Mouse (Mus musculus): ENCODE measurements around the gene Trim80. TPM values are rescaled to one million over a fixed set of nuclear protein-coding genes. Genes with fewer than 3 reads are reported as not detected.

The Trim80 gene
- polyA plus RNA-seq, 1 experiment from 2014 or later: 0.26 TPM

DNA sequence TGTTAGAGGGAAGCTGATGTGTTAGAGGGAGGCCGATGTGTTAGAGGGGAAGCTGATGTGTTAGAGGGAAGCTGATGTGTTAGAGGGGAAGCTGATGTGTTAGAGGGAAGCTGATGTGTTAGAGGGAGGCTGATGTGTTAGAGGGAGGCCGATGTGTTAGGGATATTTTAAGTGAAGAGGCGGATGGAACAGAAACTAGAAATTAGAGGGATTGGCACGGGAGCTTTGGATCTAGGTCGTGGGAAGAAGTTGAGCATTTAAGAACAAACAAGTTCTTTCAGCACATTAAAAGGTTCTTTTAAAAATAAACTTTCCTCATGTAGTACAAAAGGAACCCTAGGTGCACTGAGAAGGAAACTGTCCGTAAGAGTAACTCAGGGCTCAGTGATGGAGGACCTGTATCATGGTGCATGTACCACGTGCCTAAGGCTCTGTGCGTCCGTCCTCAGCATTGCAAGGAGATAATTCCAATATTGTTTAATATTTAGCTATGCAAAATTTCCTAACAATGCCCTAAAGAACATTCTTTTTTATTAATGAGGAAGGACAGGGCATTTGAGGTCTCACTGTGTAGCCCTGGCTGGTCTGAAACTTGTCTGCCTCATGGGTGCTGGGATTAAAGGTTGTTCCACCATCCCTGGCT lies 38.1 kb downstream of the Trim80 start:
- 84% methylated on average over 9 of the region's 9 CpGs for WGBS
- no peak overlapping the region for H3K27ac ChIP-seq (ENCODE audit: low read length)
- H3K27me3 ChIP-seq (ENCODE audit: control insufficient read depth, insufficient read depth, low read length): no peaks in the 10 kb centered on the region
- H3K4me1 ChIP-seq (ENCODE audit: control insufficient read depth, insufficient read depth, low read length): peaks cover 23% of the 10 kb centered on the region
- no peak overlapping the region for H3K4me3 ChIP-seq (replicated peaks; ENCODE audit: low read length)
- no peak for ATAC-seq (ENCODE audit: insufficient read depth, low FRiP score)
- H3K9ac ChIP-seq (ENCODE audit: low read length): no peak overlapping the region
- H3K4me2 ChIP-seq (ENCODE audit: low read depth, low read length): no peak overlapping the region
- H3K9me3 ChIP-seq (replicated peaks; ENCODE audit: control insufficient read depth, low read length): no peaks in the 10 kb centered on the region
- H3K36me3 ChIP-seq (ENCODE audit: control insufficient read depth, insufficient read depth, low read length): no peaks in the 10 kb centered on the region

DNA sequence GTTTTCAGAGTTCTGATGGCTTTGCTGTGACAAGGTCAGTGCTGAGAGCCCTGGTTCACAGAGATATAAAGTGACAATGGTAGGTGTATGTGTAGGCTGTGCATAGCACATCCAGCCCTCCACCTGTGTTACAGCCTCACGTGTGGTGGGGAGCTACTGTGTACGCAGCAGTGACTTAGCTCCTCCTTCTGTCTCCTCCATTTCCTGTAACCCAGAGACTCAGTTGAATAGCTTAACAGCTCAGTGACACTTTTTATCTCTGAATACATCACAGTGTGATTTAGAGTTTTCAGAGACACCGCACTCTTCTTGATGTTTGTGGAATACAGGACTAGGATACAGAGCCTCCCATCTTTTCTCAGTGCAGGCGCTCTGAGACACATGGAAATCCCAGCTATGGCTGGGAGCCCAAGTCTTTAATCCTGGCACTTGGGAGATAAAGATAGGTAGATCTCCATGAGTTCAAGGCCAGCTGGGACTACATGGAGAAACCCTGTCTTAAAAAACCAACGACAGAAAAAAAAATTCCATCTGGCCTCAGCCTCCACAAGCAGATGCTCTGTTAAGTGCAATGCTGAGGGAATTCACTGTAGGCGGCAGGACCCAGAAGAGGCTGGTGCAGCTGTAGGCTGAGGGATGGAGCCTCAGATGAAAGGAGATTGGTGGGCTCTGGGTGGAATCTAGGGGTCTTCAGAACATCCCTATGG lies 41.4 kb downstream of the Trim80 start:
- ATAC-seq (ENCODE audit: insufficient read depth, low FRiP score): no peak
- H3K4me2 ChIP-seq (ENCODE audit: low read depth, low read length): no peak overlapping the region
- WGBS: 81% methylated on average over 6 of the region's 6 CpGs
- H3K36me3 ChIP-seq (ENCODE audit: control insufficient read depth, insufficient read depth, low read length): no peaks in the 10 kb centered on the region
- H3K4me3 ChIP-seq (replicated peaks; ENCODE audit: low read length): no peak overlapping the region
- H3K27ac ChIP-seq (ENCODE audit: low read length): no peak overlapping the region
- no peaks in the 10 kb centered on the region for H3K27me3 ChIP-seq (ENCODE audit: control insufficient read depth, insufficient read depth, low read length)
- H3K4me1 ChIP-seq (ENCODE audit: control insufficient read depth, insufficient read depth, low read length): 0 out of 2 replicates have a peak, but pooled peaks cover 4% of the 10 kb centered on the region
- no peaks in the 10 kb centered on the region for H3K9me3 ChIP-seq (replicated peaks; ENCODE audit: control insufficient read depth, low read length)
- H3K9ac ChIP-seq (ENCODE audit: low read length): no peak overlapping the region

DNA sequence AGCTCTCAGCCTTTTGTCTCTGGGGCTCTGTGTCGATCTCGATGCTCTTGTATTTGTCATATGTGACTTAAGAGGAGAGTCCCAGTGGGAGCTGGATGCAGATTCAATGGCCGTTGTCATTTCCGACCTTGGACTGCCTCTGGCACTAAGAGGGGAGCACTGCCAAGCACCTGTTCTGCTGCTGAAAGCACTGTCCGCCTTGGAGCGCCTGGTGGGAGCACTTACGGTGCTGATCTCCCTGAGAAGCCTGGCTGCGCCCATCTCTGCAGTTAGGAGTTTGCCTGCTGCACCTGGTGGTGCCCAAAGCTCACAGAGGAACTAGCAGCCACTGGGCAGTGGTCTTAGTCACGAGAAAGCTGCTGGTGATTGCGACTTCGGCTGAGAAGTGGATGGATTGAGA lies 42.9 kb downstream of the Trim80 start:
- H3K4me1 ChIP-seq (ENCODE audit: control insufficient read depth, insufficient read depth, low read length): no peaks in the 10 kb centered on the region
- ATAC-seq (ENCODE audit: insufficient read depth, low FRiP score): no peak
- whole genome bisulfite sequencing: 75% methylated on average over 11 of the region's 11 CpGs

DNA sequence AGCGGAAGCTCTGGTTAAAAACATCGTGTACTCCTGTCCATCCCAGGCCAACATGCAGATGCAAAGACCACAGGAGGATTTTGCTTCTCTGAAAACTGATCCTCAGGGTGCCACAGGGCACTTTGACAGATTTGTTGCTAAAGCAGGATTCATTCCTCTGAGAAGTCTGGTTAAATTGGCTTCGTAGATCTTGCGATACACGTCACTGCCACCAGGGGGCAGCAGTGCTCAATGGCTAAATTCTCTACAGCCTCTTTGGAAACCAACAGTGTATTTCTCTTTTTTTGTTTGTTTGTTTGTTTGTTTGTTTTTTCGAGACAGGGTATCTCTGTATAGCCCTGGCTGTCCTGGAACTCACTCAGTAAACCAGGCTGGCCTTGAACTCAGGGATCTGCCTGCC lies 43.4 kb downstream of the Trim80 start:
- Histone ChIP-seq H3K4me2 (ENCODE audit: low read depth, low read length) (no peak overlapping the region), H3K9ac (ENCODE audit: low read length) (0 out of 2 replicates have a peak overlapping the region, but pooled peaks have one; percentile 16), H3K9me3 (replicated peaks; ENCODE audit: control insufficient read depth, low read length) (no peaks in the 10 kb centered on the region), H3K36me3 (ENCODE audit: control insufficient read depth, insufficient read depth, low read length) (no peaks in the 10 kb centered on the region), H3K4me3 (replicated peaks; ENCODE audit: low read length) (no peak overlapping the region), H3K4me1 (ENCODE audit: control insufficient read depth, insufficient read depth, low read length) (no peaks in the 10 kb centered on the region), H3K27ac (ENCODE audit: low read length) (no peak overlapping the region), H3K27me3 (ENCODE audit: control insufficient read depth, insufficient read depth, low read length) (no peaks in the 10 kb centered on the region)
- WGBS: 19% methylated on average over 6 of the region's 6 CpGs
- no peak for ATAC-seq (ENCODE audit: insufficient read depth, low FRiP score)

More for the DNA sequence above, 42.9 kb downstream of the Trim80 start:
- Histone ChIP-seq H3K36me3 (ENCODE audit: control insufficient read depth, insufficient read depth, low read length) (no peaks in the 10 kb centered on the region), H3K4me2 (ENCODE audit: low read depth, low read length) (no peak overlapping the region), H3K9me3 (replicated peaks; ENCODE audit: control insufficient read depth, low read length) (no peaks in the 10 kb centered on the region), H3K27me3 (ENCODE audit: control insufficient read depth, insufficient read depth, low read length) (no peaks in the 10 kb centered on the region), H3K4me3 (replicated peaks; ENCODE audit: low read length) (no peak overlapping the region), H3K27ac (ENCODE audit: low read length) (no peak overlapping the region), H3K9ac (ENCODE audit: low read length) (0 out of 2 replicates have a peak overlapping the region, but pooled peaks have one; percentile 16)

DNA sequence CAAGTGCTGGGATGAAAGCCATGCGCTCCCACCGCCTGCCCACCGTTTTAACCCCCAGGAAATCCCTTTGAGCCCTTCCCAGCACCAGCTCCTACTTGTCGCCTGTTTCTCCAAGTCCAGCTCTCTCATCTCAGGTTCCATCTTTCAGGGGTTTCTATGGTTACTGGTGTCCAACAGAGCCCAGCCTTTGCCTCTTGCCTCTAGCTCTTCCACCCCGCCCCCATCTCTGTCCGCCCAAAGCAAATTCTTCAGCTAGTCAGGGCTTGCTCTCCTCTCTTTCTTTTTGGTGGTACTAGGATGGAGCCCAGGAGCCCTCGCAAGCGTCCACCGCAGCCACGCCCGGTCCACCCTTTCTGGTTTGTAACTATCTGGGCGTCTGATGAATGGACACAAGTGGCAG lies 44.8 kb downstream of the Trim80 start:
- no peak overlapping the region; the same call in 1 of the 2 replicates for H3K27ac ChIP-seq (ENCODE audit: low read length)
- no peak overlapping the region for H3K4me2 ChIP-seq (ENCODE audit: low read depth, low read length)
- no peaks in the 10 kb centered on the region for H3K9me3 ChIP-seq (replicated peaks; ENCODE audit: control insufficient read depth, low read length)
- H3K36me3 ChIP-seq (ENCODE audit: control insufficient read depth, insufficient read depth, low read length): no peaks in the 10 kb centered on the region
- H3K4me3 ChIP-seq (replicated peaks; ENCODE audit: low read length): no peak overlapping the region
- H3K4me1 ChIP-seq (ENCODE audit: control insufficient read depth, insufficient read depth, low read length): no peaks in the 10 kb centered on the region
- ATAC-seq (ENCODE audit: insufficient read depth, low FRiP score): no peak
- H3K27me3 ChIP-seq (ENCODE audit: control insufficient read depth, insufficient read depth, low read length): no peaks in the 10 kb centered on the region
- no peak overlapping the region for H3K9ac ChIP-seq (ENCODE audit: low read length)
- 64% methylated on average over 12 of the region's 12 CpGs for WGBS

DNA sequence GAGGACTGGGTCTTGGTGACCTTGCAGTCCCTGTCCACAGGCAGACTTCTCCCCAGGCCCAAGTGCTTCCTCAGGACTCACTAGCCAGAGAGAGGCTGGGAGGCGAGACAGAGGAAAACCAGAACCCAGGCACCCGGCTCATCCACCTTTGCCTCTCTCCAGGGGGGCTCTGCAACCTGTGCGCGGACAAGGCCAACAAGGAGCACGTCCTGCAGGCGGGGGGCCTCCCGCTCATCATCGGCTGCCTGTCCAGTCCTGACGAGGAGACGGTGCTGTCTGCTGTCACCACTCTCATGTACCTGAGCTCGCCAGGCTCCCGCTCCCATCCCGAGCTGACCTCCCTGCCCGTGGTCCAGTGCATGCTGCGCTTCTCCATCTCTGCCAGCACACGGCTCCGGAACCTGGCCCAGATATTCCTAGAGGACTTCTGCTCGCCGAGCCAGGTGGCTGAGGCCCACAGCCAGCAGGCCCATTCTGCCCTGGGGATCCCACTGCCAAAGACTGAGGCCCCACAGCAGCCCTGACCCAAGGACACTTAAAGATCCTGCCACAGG lies 48.3 kb downstream of the Trim80 start:
- Histone ChIP-seq H3K9ac (ENCODE audit: low read length) (no peak overlapping the region), H3K4me2 (ENCODE audit: low read depth, low read length) (no peak overlapping the region), H3K4me1 (ENCODE audit: control insufficient read depth, insufficient read depth, low read length) (peaks cover 18% of the 10 kb centered on the region), H3K9me3 (replicated peaks; ENCODE audit: control insufficient read depth, low read length) (no peaks in the 10 kb centered on the region), H3K27me3 (ENCODE audit: control insufficient read depth, insufficient read depth, low read length) (no peaks in the 10 kb centered on the region), H3K4me3 (replicated peaks; ENCODE audit: low read length) (no peak overlapping the region), H3K27ac (ENCODE audit: low read length) (no peak overlapping the region), H3K36me3 (ENCODE audit: control insufficient read depth, insufficient read depth, low read length) (no peaks in the 10 kb centered on the region)
- WGBS: 87% methylated on average over 19 of the region's 19 CpGs
- no peak for ATAC-seq (ENCODE audit: insufficient read depth, low FRiP score)

DNA sequence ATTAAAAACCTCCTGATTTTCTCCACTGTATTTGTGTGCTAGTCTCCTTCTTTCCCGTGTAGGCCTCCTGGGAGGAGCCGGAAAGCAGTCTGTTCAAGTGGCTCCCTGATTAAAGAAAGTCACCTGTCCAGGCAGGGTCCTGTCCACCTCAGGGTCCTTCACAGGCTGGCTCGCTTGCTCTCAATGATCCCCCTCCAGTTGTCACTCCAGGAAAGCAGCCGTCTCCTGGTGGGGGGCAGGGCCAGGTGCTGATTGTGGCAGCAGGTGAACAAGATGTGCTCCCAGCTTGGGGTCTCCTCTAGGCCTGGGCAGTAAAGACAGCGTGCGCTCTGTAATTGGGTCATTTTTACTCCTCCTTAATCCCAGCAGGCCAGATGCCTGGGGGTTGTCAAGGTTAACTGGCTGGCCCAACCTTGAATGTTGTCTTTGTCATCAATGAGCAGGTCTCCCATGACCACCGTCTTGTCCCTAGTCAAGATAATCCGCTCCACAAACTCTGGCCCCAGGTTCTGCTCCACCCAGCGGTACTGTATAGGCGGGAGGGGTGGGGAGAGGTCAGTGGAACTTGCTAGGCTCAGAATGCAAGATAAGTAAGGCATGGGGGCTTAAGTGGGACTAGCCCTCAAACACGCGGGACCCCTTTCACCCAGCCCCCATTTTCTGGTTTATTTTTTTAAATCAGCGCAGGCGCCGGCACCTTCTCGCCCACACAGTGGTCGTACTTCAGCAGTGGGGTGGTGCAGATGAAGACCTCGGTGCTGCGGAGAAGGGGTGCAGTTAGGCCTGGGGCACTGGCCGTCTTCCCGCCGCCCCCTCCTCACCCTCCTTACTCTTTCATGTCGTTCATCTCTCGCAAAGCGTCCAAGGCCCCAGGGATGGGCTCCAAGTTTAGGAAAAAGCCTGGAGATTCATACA lies 50.4 kb downstream of the Trim80 start:
- Histone ChIP-seq H3K36me3 (ENCODE audit: control insufficient read depth, insufficient read depth, low read length) (no peaks in the 10 kb centered on the region), H3K9me3 (replicated peaks; ENCODE audit: control insufficient read depth, low read length) (no peaks in the 10 kb centered on the region), H3K9ac (ENCODE audit: low read length) (peak overlapping the region; percentile 83), H3K4me3 (replicated peaks; ENCODE audit: low read length) (peak overlapping the region; percentile 72), H3K27ac (ENCODE audit: low read length) (peak overlapping the region; percentile 83), H3K4me1 (ENCODE audit: control insufficient read depth, insufficient read depth, low read length) (peaks cover 18% of the 10 kb centered on the region), H3K4me2 (ENCODE audit: low read depth, low read length) (peak overlapping the region; percentile 90), H3K27me3 (ENCODE audit: control insufficient read depth, insufficient read depth, low read length) (no peaks in the 10 kb centered on the region)
- peak; percentile 38; the same call in 1 of the 2 replicates for ATAC-seq (ENCODE audit: insufficient read depth, low FRiP score)
- WGBS: 26% methylated on average over 25 of the region's 25 CpGs

DNA sequence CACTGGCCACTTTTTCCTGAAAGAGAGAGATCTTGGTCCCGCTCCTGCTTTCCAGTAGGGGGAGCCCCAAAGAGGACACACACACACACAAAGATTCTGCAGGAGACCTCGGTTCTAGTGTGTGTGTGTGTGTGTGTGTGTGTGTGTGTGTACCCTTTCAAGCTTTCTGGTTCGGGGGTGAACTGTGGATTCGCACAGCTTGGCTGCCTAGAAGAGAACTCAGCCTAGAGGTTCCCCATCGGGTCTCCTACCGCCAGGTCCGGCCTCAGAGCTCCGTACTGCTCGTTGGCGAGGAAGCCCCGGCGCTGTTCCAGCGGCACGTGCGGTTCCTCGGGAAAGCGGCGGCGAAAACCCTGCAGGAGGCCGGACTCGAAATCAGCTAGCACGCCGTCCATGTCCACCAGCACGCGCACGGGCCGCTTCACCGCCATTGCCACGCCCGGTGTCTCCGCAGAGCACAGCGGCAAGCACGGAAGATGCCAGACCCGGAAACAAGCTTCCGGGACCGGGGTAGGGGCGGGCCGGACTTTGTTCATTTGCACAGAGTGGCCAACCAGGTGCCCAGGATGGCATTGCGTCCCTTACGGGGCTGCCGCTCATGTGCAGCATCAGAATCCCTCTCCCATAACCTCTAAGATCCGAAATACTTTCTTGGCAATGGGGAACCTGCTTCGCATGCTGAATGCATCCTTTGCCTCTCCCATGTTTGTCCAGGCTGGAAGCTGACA lies 51.2 kb downstream of the Trim80 start, which contains the start of gene Nt5c:
TSS of gene Nt5c (minus strand) at position 507 of the 728 bp plus-strand sequence.
- WGBS: under 1% methylated on average over 43 of the region's 43 CpGs
- H3K36me3 ChIP-seq (ENCODE audit: control insufficient read depth, insufficient read depth, low read length): no peaks in the 10 kb centered on the region
- H3K4me2 ChIP-seq (ENCODE audit: low read depth, low read length): peak within 1 kb of the TSS; percentile 90
- H3K9ac ChIP-seq (ENCODE audit: low read length): peak within 1 kb of the TSS; percentile 83
- no peaks in the 10 kb centered on the region for H3K27me3 ChIP-seq (ENCODE audit: control insufficient read depth, insufficient read depth, low read length)
- peaks cover 18% of the 10 kb centered on the region for H3K4me1 ChIP-seq (ENCODE audit: control insufficient read depth, insufficient read depth, low read length)
- peak within 1 kb of the TSS; percentile 83 for H3K27ac ChIP-seq (ENCODE audit: low read length)
- H3K9me3 ChIP-seq (replicated peaks; ENCODE audit: control insufficient read depth, low read length): no peaks in the 10 kb centered on the region
- ATAC-seq (ENCODE audit: insufficient read depth, low FRiP score): peak; percentile 91
- peak within 1 kb of the TSS; percentile 72 for H3K4me3 ChIP-seq (replicated peaks; ENCODE audit: low read length)

All from stomach, embryonic 16.5 days (tissue).